Mouse (Mus musculus) MN1 (cell line): Measurements from ENCODE around the gene Ccng2.

Experiments used
- DNase-seq: peaks from one replicate; pipeline ENCODE4 v3.0.0-alpha.2; 2016; ENCODE audit warnings: low spot score

Ccng2 gene

GRCm38 (mm10) chr5:93263396-93264075, 3.5 kb upstream of the Ccng2 start:
- DNase-seq = no peak

GRCm38 (mm10) chr5:93264136-93264700, 2.8 kb upstream of the Ccng2 start:
- no peak for DNase-seq

- DNase-seq = no peak
These were observed 1.8 kb upstream of the Ccng2 start for GRCm38 (mm10) chr5:93265164-93265800.

- DNase-seq = peak; percentile 38
These were observed 1.1 kb upstream of the Ccng2 start for GRCm38 (mm10) chr5:93265801-93266580.

GRCm38 (mm10) chr5:93267851-93268606, 972 bp downstream of the Ccng2 start:
- peak; percentile 80 for DNase-seq

- no peak for DNase-seq
These were observed 3.0 kb downstream of the Ccng2 start for GRCm38 (mm10) chr5:93270095-93270494.

GRCm38 (mm10) chr5:93270721-93271120, 3.7 kb downstream of the Ccng2 start:
- no peak for DNase-seq

GRCm38 (mm10) chr5:93282446-93283107, 15.5 kb downstream of the Ccng2 start:
- no peak for DNase-seq

- no peak for DNase-seq
These were observed 16.1 kb downstream of the Ccng2 start for GRCm38 (mm10) chr5:93283109-93283508.

- DNase-seq = no peak
These were observed 21.5 kb downstream of the Ccng2 start for GRCm38 (mm10) chr5:93288553-93288952.

GRCm38 (mm10) chr5:93290282-93290681, 23.2 kb downstream of the Ccng2 start:
- no peak for DNase-seq

GRCm38 (mm10) chr5:93296341-93296746, 29.3 kb downstream of the Ccng2 start:
- no peak for DNase-seq

GRCm38 (mm10) chr5:93296754-93297153, 29.7 kb downstream of the Ccng2 start:
- DNase-seq = no peak

- no peak for DNase-seq
These were observed 30.3 kb downstream of the Ccng2 start for GRCm38 (mm10) chr5:93297311-93297710.

GRCm38 (mm10) chr5:93305126-93305830, 38.2 kb downstream of the Ccng2 start:
- DNase-seq = no peak

GRCm38 (mm10) chr5:93308909-93309308, 41.9 kb downstream of the Ccng2 start:
- DNase-seq = no peak

- DNase-seq = peak; percentile 30
These were observed 56.4 kb downstream of the Ccng2 start for GRCm38 (mm10) chr5:93323320-93324001.
